Mouse (Mus musculus) C2C12 (cell line): ENCODE results near the gene Cpm. TPM values are rescaled to one million over a fixed set of nuclear protein-coding genes. Genes with fewer than 3 reads are reported as not detected.

Experiments used
- H3K27me3 ChIP-seq: one replicate; pipeline ENCODE4 v1.6.1; 2011; ENCODE audit not compliant: control insufficient read depth, insufficient read depth, insufficient read length
- H3K36me3 ChIP-seq: one replicate; pipeline ENCODE4 v1.6.1; 2011; ENCODE audit not compliant: control insufficient read depth, insufficient read depth
- H3K4me3 ChIP-seq: one replicate; pipeline ENCODE4 v1.5.1; 2011; ENCODE audit warnings: mild to moderate bottlenecking, control low read depth; ENCODE audit not compliant: poor library complexity, insufficient read depth, severe bottlenecking
- H3K79me2 ChIP-seq: one replicate; pipeline ENCODE4 v1.6.1; 2011; ENCODE audit not compliant: control insufficient read depth, insufficient read depth
- H3K79me3 ChIP-seq: one replicate; pipeline ENCODE4 v1.6.1; 2011; ENCODE audit warnings: low read depth, control low read depth
- H3ac ChIP-seq: one replicate; pipeline ENCODE3; 2011; ENCODE audit warnings: low read depth; ENCODE audit not compliant: control insufficient read depth, insufficient read length
- CEBPB ChIP-seq: IDR thresholded peaks from one replicate; pipeline ENCODE4 v1.6.1; 2011; ENCODE audit warnings: low read depth, mild to moderate bottlenecking, control low read depth, moderate library complexity
- CTCF ChIP-seq: IDR thresholded peaks from one replicate; pipeline ENCODE4 v1.5.1; 2011; ENCODE audit not compliant: control insufficient read depth, insufficient read depth, insufficient read length
- FOSL1 ChIP-seq: IDR thresholded peaks from one replicate; pipeline ENCODE4 v1.8.0; 2011; ENCODE audit warnings: mild to moderate bottlenecking, low read length; ENCODE audit not compliant: poor library complexity, insufficient read depth, severe bottlenecking
- MAX ChIP-seq: IDR thresholded peaks from one replicate; pipeline ENCODE4 v1.6.1; 2011; ENCODE audit warnings: mild to moderate bottlenecking, control low read depth
- MYOD1 ChIP-seq: IDR thresholded peaks from one replicate; pipeline ENCODE4 v1.6.1; 2011; ENCODE audit warnings: low read depth; ENCODE audit not compliant: control insufficient read depth, insufficient read length
- MYOG ChIP-seq: IDR thresholded peaks from one replicate; pipeline ENCODE4 v1.6.1; 2011; ENCODE audit not compliant: control insufficient read depth, insufficient read length; ENCODE audit errors: extremely low read depth
- USF1 ChIP-seq: IDR thresholded peaks from one replicate; pipeline ENCODE4 v1.6.1; 2011; ENCODE audit warnings: low read depth, mild to moderate bottlenecking, control low read depth, moderate library complexity
- polyA plus RNA-seq: library from polyadenylated mRNA; unstranded; fragments of >200 nt; fragmentation: generic; extraction: Trizol; gene quantifications from one replicate; pipeline ENCODE4 v1.2.1, GENCODE M21; 2012; ENCODE audit warnings: missing spikeins

Cpm gene
- polyA plus RNA-seq, 1 experiment, result 0.06 TPM

DNA sequence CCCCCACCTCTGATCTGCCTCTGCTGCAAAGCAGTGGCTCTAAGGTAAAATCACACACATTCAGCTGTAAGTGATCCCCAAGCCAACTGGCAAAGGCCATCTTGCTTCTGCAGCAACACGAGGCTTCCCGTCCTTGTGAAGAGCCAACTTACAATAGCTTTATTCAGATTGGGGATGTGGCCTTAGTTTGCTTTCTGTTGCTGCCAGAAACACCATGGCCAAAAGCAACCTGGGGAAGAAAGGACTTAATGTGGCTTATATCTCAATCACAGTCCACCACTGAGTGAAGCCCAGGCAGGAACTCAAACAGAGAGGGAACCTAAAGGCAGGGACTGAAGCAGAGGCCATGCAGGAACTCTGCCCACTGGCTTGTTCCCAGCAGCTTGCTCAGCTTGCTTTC is 17.3 kb upstream of the Cpm start:
- Histone ChIP-seq H3ac (no peak overlapping the region), H3K27me3 (peaks cover 6% of the 10 kb centered on the region), H3K36me3 (no peaks in the 10 kb centered on the region), H3K79me2 (no peaks in the 10 kb centered on the region), H3K79me3 (no peaks in the 10 kb centered on the region), H3K4me3 (no peak overlapping the region)
- TF ChIP-seq MAX, result no peak

DNA sequence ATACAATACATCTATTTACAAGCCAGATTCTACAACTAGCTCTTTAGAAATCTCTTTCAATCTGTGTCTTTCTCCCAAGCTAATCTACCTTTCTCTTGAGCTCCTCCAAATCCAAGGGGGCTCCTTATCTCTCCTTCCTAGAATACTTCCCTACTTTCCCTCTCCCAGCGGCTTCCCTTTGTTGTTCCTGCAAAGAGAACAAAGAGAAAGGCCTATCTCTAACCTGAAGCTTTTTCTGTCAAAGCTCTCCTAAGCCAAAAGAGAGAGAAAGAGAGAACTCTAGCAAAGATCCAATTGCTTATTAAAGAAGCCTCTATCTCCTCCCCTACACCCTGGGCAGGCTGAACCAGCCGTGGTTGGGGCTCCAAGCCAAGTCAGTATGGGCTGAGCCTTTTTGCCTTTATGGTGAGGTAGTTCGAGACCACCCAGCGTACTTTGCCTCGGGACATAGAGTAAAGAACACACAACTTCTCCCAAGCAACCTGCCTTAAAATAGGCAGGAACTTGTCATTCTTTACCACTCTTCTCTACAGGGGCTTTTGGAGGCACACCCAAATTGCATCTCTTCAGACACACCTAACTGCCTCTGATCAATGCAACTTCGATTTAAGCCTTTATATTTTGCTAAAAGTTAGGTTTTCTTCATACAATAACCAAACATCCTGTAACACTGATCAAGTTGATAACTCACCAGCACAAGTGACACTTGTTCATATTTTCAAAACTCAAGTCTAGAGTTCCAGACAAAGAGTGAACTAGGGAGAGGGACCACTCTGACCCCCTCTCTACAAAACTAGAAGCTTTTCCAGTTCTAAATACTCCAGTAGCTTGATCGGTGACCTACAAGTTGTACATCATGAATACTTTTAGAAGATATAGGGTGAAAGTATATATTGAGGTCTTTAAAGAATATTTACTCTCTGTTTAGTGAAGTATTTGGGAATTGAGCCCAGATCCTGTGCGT is 16.4 kb upstream of the Cpm start:
- Histone ChIP-seq H3K79me3 (no peaks in the 10 kb centered on the region), H3K79me2 (no peaks in the 10 kb centered on the region), H3K4me3 (no peak overlapping the region), H3K36me3 (no peaks in the 10 kb centered on the region), H3ac (no peak overlapping the region), H3K27me3 (peaks cover 6% of the 10 kb centered on the region)
- TF ChIP-seq MAX, result no peak
- TF ChIP-seq MYOG, result no peak
- TF ChIP-seq MYOD1, result no peak
- no peak for TF ChIP-seq FOSL1
- no peak for TF ChIP-seq CEBPB
- no peak for TF ChIP-seq USF1
- no peak for TF ChIP-seq CTCF

DNA sequence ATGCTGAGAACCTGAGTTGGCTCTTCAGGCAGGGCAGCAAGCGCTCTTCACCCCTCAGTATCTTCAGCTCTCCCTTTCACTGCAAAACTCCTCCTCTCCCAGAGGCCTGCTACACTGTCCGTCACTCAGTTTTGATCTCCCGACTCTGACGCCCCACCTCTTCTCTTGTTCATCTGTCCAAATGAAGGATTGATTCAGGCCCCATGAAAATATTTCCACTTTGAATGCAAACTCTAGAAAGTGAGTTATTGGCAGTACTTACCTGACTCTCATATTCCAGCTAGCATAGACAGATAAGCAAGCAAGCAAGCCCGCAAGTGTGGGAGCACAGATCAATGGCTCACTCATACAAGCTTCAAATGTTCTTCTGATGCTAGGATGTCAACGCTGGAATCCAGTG is 15.3 kb upstream of the Cpm start:
- Histone ChIP-seq H3K79me3 (no peaks in the 10 kb centered on the region), H3K4me3 (no peak overlapping the region), H3K27me3 (peaks cover 6% of the 10 kb centered on the region), H3K36me3 (no peaks in the 10 kb centered on the region), H3K79me2 (no peaks in the 10 kb centered on the region), H3ac (no peak overlapping the region)
- no peak for TF ChIP-seq MYOD1

DNA sequence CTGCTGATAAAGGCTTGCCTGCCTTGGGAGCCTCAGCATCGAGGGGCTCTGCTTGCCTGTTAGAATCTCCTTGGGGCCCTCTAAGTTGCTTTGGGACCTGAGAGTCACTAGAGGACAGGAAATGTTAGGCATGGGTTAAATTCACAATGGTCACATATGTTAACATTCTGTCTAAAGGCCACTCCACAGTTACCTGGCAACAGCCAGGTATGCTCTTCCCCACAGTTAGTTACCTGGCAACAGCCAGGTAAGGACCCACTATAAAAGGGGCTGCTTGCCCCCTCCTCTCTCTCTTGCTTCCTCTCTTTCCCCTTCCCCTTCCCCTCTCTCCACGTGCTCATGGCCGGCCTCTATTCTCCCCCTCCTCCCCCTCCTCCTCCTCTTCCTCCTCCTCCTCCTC is 14.9 kb upstream of the Cpm start:
- TF ChIP-seq MAX, result no peak
- no peak for TF ChIP-seq FOSL1
- TF ChIP-seq CEBPB, result no peak
- TF ChIP-seq MYOD1, result no peak
- TF ChIP-seq USF1, result no peak
- no peak for TF ChIP-seq CTCF
- no peak for TF ChIP-seq MYOG
- H3K4me3 ChIP-seq, result no peak overlapping the region
- no peak overlapping the region for H3ac ChIP-seq

DNA sequence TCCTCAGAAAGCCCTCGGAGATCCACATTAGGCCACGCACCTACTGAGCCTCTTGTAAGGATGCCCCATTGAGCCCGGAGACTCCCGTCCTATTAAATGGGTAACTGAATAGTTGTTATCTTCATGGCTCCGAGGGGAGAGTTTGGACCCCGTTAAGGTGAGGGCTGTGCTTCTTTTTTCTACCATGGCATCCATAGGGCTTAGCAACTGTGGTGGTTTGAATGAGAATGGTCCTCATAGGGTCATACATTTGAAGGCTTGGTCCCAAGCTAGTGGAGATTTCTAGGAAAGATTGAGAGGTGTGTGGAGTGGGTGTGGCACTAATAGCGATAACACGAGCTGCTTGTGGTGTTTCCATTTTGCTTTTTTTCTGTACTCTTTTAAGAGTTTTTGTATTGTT is 14.1 kb upstream of the Cpm start:
- Histone ChIP-seq H3K27me3 (peaks cover 11% of the 10 kb centered on the region), H3K36me3 (no peaks in the 10 kb centered on the region), H3K79me2 (no peaks in the 10 kb centered on the region), H3K4me3 (no peak overlapping the region), H3ac (no peak overlapping the region), H3K79me3 (no peaks in the 10 kb centered on the region)
- TF ChIP-seq MYOG, result no peak
- TF ChIP-seq CTCF, result no peak
- no peak for TF ChIP-seq FOSL1
- no peak for TF ChIP-seq MYOD1
- no peak for TF ChIP-seq MAX
- TF ChIP-seq CEBPB, result no peak
- TF ChIP-seq USF1, result no peak

More for the DNA sequence above, 14.9 kb upstream of the Cpm start:
- Histone ChIP-seq H3K27me3 (peaks cover 10% of the 10 kb centered on the region), H3K36me3 (no peaks in the 10 kb centered on the region), H3K79me3 (no peaks in the 10 kb centered on the region), H3K79me2 (no peaks in the 10 kb centered on the region)

DNA sequence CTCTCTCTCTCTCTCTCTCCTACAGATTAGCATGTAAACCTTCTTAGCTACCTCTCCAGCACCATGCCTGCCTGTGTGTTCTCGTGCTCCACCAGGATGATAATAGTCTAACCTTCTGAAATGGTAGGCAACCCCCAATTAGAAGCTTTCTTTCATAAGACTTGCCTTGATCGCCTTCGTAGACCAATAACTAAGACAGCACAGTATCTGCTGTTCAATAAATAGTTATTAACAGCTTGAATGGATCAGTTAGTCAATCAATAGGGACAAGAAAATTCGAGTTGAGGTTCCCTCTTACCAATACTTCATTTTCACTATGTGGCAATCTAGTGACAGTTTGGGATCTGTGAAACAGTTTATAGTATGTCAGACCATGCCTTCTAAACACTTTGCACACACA is 13.6 kb upstream of the Cpm start:
- Histone ChIP-seq H3K79me3 (no peaks in the 10 kb centered on the region), H3K79me2 (no peaks in the 10 kb centered on the region), H3K36me3 (no peaks in the 10 kb centered on the region), H3K27me3 (peaks cover 11% of the 10 kb centered on the region), H3ac (no peak overlapping the region), H3K4me3 (no peak overlapping the region)
- TF ChIP-seq FOSL1 (no peak), CTCF (no peak), USF1 (no peak), MYOG (no peak), MAX (no peak)
